Mouse (Mus musculus) myocyte (in vitro differentiated cells): Measurements from ENCODE around the gene Clic1. TPM values are rescaled to one million over a fixed set of nuclear protein-coding genes. Genes with fewer than 3 reads are reported as not detected.

Experiments
- H3K27me3 ChIP-seq: one replicate; pipeline ENCODE4 v1.6.1; 2011; ENCODE audit not compliant: control insufficient read depth, insufficient read depth, insufficient read length
- H3K36me3 ChIP-seq: one replicate; pipeline ENCODE4 v1.6.1; 2011; ENCODE audit not compliant: control insufficient read depth, insufficient read depth
- H3K4me2 ChIP-seq: one replicate; pipeline ENCODE4 v1.6.1; 2011; ENCODE audit warnings: low read depth, control low read depth
- H3K4me3 ChIP-seq: one replicate; pipeline ENCODE4 v1.5.1; 2011; ENCODE audit warnings: mild to moderate bottlenecking, control low read depth, moderate library complexity
- H3K79me2 ChIP-seq: one replicate; pipeline ENCODE4 v1.6.1; 2011; ENCODE audit not compliant: control insufficient read depth, insufficient read depth
- H3ac ChIP-seq: one replicate; pipeline ENCODE4 v1.6.1; 2011; ENCODE audit not compliant: control insufficient read depth, insufficient read length
- CEBPB ChIP-seq: IDR thresholded peaks from 2 replicates; pipeline ENCODE4 v1.6.1; 2011; ENCODE audit warnings: mild to moderate bottlenecking, moderate library complexity; ENCODE audit not compliant: poor library complexity, insufficient read depth, severe bottlenecking
- E2F4 ChIP-seq: IDR thresholded peaks from one replicate; pipeline ENCODE4 v1.6.1; 2011; ENCODE audit warnings: mild to moderate bottlenecking, control low read depth, moderate library complexity; ENCODE audit not compliant: insufficient read depth
- MAX ChIP-seq: IDR thresholded peaks from one replicate; pipeline ENCODE4 v1.6.1; 2011; ENCODE audit warnings: low read depth, mild to moderate bottlenecking, control low read depth
- MYOD1 ChIP-seq, 3 experiments: IDR thresholded peaks; one replicate each; pipeline ENCODE4 v1.6.1; 2011; ENCODE audit warnings: control low read depth in 2 of 3, low read depth in 2 of 3, mild to moderate bottlenecking in 2 of 3, moderate library complexity in 1 of 3; ENCODE audit not compliant: insufficient read length in 2 of 3, control insufficient read depth in 1 of 3
- MYOG ChIP-seq, 3 experiments: IDR thresholded peaks; one replicate each; pipeline ENCODE4 v1.6.1; 2011; ENCODE audit warnings: control low read depth in 2 of 3, low read depth in 2 of 3, mild to moderate bottlenecking in 2 of 3; ENCODE audit not compliant: insufficient read length in 2 of 3, control insufficient read depth in 1 of 3, insufficient read depth in 1 of 3
- POLR2A ChIP-seq: IDR thresholded peaks from one replicate; pipeline ENCODE4 v1.6.1; 2011; ENCODE audit warnings: low read depth, mild to moderate bottlenecking, control low read depth, moderate library complexity; ENCODE audit not compliant: insufficient read length
- POLR2AphosphoS2 ChIP-seq: IDR thresholded peaks from one replicate; pipeline ENCODE4 v1.6.1; 2011; ENCODE audit warnings: low read depth, control low read depth; ENCODE audit not compliant: insufficient read length
- REST ChIP-seq: IDR thresholded peaks from one replicate; pipeline ENCODE4 v1.6.1; 2011; ENCODE audit warnings: mild to moderate bottlenecking, control low read depth, moderate library complexity; ENCODE audit not compliant: insufficient read depth, insufficient read length
- SRF ChIP-seq: IDR thresholded peaks from one replicate; pipeline ENCODE4 v1.6.1; 2011; ENCODE audit warnings: low read depth; ENCODE audit not compliant: control insufficient read depth, insufficient read length
- TCF12 ChIP-seq: IDR thresholded peaks from one replicate; pipeline ENCODE4 v1.6.1; 2011; ENCODE audit warnings: mild to moderate bottlenecking, control low read depth; ENCODE audit not compliant: poor library complexity, insufficient read depth, severe bottlenecking
- TCF3 ChIP-seq: IDR thresholded peaks from one replicate; pipeline ENCODE4 v1.6.1; 2011; ENCODE audit warnings: low read depth, control low read depth; ENCODE audit not compliant: insufficient read length
- USF1 ChIP-seq: IDR thresholded peaks from one replicate; pipeline ENCODE4 v1.6.1; 2011; ENCODE audit warnings: low read depth, mild to moderate bottlenecking, control low read depth, moderate library complexity
- polyA plus RNA-seq: library from polyadenylated mRNA; unstranded; fragments of >200 nt; fragmentation: generic; extraction: Trizol; gene quantifications from one replicate; pipeline ENCODE4 v1.2.1, GENCODE M21; 2012; ENCODE audit warnings: missing spikeins

Clic1 gene
- polyA plus RNA-seq, 1 experiment, result 412 TPM

GRCm38 (mm10) chr17:35016376-35016775 lies 33.4 kb upstream of the Clic1 start, which contains the start of gene Vwa7:
Gene Vwa7 (plus strand): TSS chr17:35016579.
- Histone ChIP-seq H3K4me3 (no peak within 1 kb of the TSS), H3K27me3 (no peaks in the 10 kb centered on the region), H3ac (no peak within 1 kb of the TSS), H3K79me2 (no peaks in the 10 kb centered on the region), H3K36me3 (peaks cover 9% of the 10 kb centered on the region), H3K4me2 (no peak within 1 kb of the TSS)
- TF ChIP-seq POLR2AphosphoS2 (peak; percentile 30), REST (no peak), MYOG (IDR thresholded peaks at IDR 0.05; ENCODE audit: control insufficient read depth in 1 of 3, insufficient read depth in 1 of 3, insufficient read length in 2 of 3, low read depth in 2 of 3) (no peak), USF1 (no peak), MYOD1 (IDR thresholded peaks at IDR 0.05; ENCODE audit: control insufficient read depth in 1 of 3, insufficient read length in 2 of 3, low read depth in 2 of 3) (no peak), TCF12 (no peak), POLR2A (peak; percentile 27)

- no peak for TF ChIP-seq CEBPB
- TF ChIP-seq TCF3, result no peak
- peak; percentile 73 for TF ChIP-seq POLR2AphosphoS2
- Histone ChIP-seq H3K36me3 (peaks cover 9% of the 10 kb centered on the region), H3K4me3 (no peak overlapping the region), H3K4me2 (no peak overlapping the region), H3ac (no peak overlapping the region), H3K79me2 (no peaks in the 10 kb centered on the region), H3K27me3 (no peaks in the 10 kb centered on the region)
Measured at GRCm38 (mm10) chr17:35016791-35017705, 32.7 kb upstream of the Clic1 start.

- no peak for TF ChIP-seq TCF3
- no peak for TF ChIP-seq POLR2AphosphoS2
- no peak for TF ChIP-seq MYOD1 (IDR thresholded peaks at IDR 0.05; ENCODE audit: control insufficient read depth in 1 of 3, insufficient read length in 2 of 3, low read depth in 2 of 3)
- TF ChIP-seq REST, result no peak
- no peak for TF ChIP-seq CEBPB
- no peak for TF ChIP-seq USF1
- TF ChIP-seq MAX, result no peak
Measured at GRCm38 (mm10) chr17:35017706-35018030, 32.1 kb upstream of the Clic1 start.

GRCm38 (mm10) chr17:35018171-35018570 lies 31.6 kb upstream of the Clic1 start:
- no peak for TF ChIP-seq POLR2AphosphoS2
- TF ChIP-seq E2F4, result no peak
- TF ChIP-seq TCF3, result no peak
- no peak for TF ChIP-seq SRF
- no peak for TF ChIP-seq MYOG (IDR thresholded peaks at IDR 0.05; ENCODE audit: control insufficient read depth in 1 of 3, insufficient read depth in 1 of 3, insufficient read length in 2 of 3, low read depth in 2 of 3)
- TF ChIP-seq USF1, result no peak
- Histone ChIP-seq H3ac (no peak overlapping the region), H3K79me2 (no peaks in the 10 kb centered on the region), H3K27me3 (no peaks in the 10 kb centered on the region), H3K36me3 (peaks cover 1% of the 10 kb centered on the region), H3K4me3 (no peak overlapping the region), H3K4me2 (no peak overlapping the region)

More at GRCm38 (mm10) chr17:35017706-35018030, 32.1 kb upstream of the Clic1 start:
- Histone ChIP-seq H3K4me3 (no peak overlapping the region), H3K36me3 (peaks cover 7% of the 10 kb centered on the region), H3K27me3 (no peaks in the 10 kb centered on the region), H3ac (no peak overlapping the region), H3K4me2 (no peak overlapping the region), H3K79me2 (no peaks in the 10 kb centered on the region)

GRCm38 (mm10) chr17:35019894-35020293 lies 29.9 kb upstream of the Clic1 start:
- Histone ChIP-seq H3ac (no peak overlapping the region), H3K79me2 (no peaks in the 10 kb centered on the region), H3K4me3 (no peak overlapping the region), H3K27me3 (no peaks in the 10 kb centered on the region), H3K4me2 (no peak overlapping the region), H3K36me3 (no peaks in the 10 kb centered on the region)
- TF ChIP-seq POLR2A (no peak), USF1 (no peak), MYOG (IDR thresholded peaks at IDR 0.05; ENCODE audit: control insufficient read depth in 1 of 3, insufficient read depth in 1 of 3, insufficient read length in 2 of 3, low read depth in 2 of 3) (no peak), REST (no peak), MAX (no peak), E2F4 (no peak), MYOD1 (IDR thresholded peaks at IDR 0.05; ENCODE audit: control insufficient read depth in 1 of 3, insufficient read length in 2 of 3, low read depth in 2 of 3) (no peak), SRF (no peak), CEBPB (no peak), TCF12 (no peak), POLR2AphosphoS2 (no peak), TCF3 (no peak)
